Mouse (Mus musculus) heart, embryonic 13.5 days (tissue): Measurements from ENCODE around the gene Tom1l1. TPM values are rescaled to one million over a fixed set of nuclear protein-coding genes. Genes with fewer than 3 reads are reported as not detected.

Experiments
- ATAC-seq: fragments of 200-750 bp; cut with Nextera tagmentation; 2 replicates; pipeline ENCODE4 v1.8.0; 2017; ENCODE audit warnings: moderate TSS enrichment; ENCODE audit not compliant: insufficient number of reproducible peaks, low FRiP score, low TSS enrichment; ENCODE audit errors: extremely low read depth
- H3K27ac ChIP-seq: fragments of 300-500 bp; sonication (generic); replicated peaks from 2 replicates; pipeline ENCODE4 v1.5.1; 2015; ENCODE audit warnings: moderate library complexity, mild to moderate bottlenecking, inconsistent platforms
- H3K27me3 ChIP-seq: fragments of 300-500 bp; sonication (generic); replicated peaks from 2 replicates; pipeline ENCODE4 v1.6.1; 2015; ENCODE audit warnings: mild to moderate bottlenecking, inconsistent platforms
- H3K36me3 ChIP-seq: fragments of 300-500 bp; sonication (generic); 2 replicates; pipeline ENCODE4 v1.6.1; 2015; ENCODE audit warnings: mild to moderate bottlenecking, inconsistent platforms
- H3K4me1 ChIP-seq: fragments of 300-500 bp; sonication (generic); 2 replicates; pipeline ENCODE4 v1.6.1; 2015; ENCODE audit warnings: inconsistent platforms
- H3K4me2 ChIP-seq: fragments of 300-500 bp; sonication (generic); 2 replicates; pipeline ENCODE4 v1.6.1; 2015; ENCODE audit warnings: inconsistent platforms, mild to moderate bottlenecking, moderate library complexity
- H3K4me3 ChIP-seq: fragments of 300-500 bp; sonication (generic); 2 replicates; pipeline ENCODE4 v1.5.1; 2015; ENCODE audit warnings: moderate library complexity, mild to moderate bottlenecking, inconsistent platforms
- H3K9ac ChIP-seq: fragments of 300-500 bp; sonication (generic); 2 replicates; pipeline ENCODE4 v1.6.1; 2015; ENCODE audit warnings: inconsistent platforms, mild to moderate bottlenecking, moderate library complexity
- H3K9me3 ChIP-seq: fragments of 300-500 bp; sonication (generic); 2 replicates; pipeline ENCODE4 v1.6.1; 2016; ENCODE audit warnings: inconsistent platforms
- WGBS: fragments of 180-500 bp; shearing (Covaris S2); methylation state at CpG from one replicate; pipeline ENCODE4 v1.1.7; 2015; ENCODE audit warnings: mixed read lengths; 5-methylcytosine and 5-hydroxymethylcytosine counted together
- polyA plus RNA-seq: library from polyadenylated mRNA; unstranded; fragments of >200 nt; fragmentation: Nextera tagmentation; extraction: Ambion mirVana; gene quantifications from 2 replicates; pipeline ENCODE4 v1.2.1, GENCODE M21; 2015

The Tom1l1 gene
- polyA plus RNA-seq, 1 experiment from 2014 or later: 29.3 TPM

DNA sequence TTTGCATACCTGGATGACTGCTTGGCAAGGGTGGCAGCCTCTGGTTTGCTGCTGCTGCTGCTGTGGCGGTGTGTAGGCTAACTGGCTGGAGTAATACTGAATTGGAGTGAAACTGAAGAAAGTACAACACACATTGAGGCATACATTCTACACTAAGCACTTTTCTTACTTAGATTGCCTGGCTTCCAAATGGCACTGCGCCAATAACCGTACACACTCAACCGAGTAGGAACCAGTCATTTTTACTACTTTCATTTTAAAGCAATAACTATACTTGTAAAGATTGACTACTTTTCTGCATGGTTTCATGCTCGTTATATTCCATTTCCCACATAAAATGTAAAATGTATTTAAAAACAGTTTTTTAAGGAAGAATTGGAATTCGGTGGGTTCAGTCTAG, 38.4 kb downstream of the Tom1l1 start:
- ATAC-seq: no peak
- Histone ChIP-seq H3K27me3 (no peaks in the 10 kb centered on the region), H3K27ac (no peak overlapping the region), H3K36me3 (peaks cover 90% of the 10 kb centered on the region), H3K4me2 (no peak overlapping the region), H3K9me3 (no peaks in the 10 kb centered on the region), H3K4me3 (no peak overlapping the region), H3K4me1 (peaks cover 9% of the 10 kb centered on the region; the same call in 1 of the 2 replicates), H3K9ac (no peak overlapping the region)
- WGBS: 85% methylated on average over 6 of the region's 6 CpGs

DNA sequence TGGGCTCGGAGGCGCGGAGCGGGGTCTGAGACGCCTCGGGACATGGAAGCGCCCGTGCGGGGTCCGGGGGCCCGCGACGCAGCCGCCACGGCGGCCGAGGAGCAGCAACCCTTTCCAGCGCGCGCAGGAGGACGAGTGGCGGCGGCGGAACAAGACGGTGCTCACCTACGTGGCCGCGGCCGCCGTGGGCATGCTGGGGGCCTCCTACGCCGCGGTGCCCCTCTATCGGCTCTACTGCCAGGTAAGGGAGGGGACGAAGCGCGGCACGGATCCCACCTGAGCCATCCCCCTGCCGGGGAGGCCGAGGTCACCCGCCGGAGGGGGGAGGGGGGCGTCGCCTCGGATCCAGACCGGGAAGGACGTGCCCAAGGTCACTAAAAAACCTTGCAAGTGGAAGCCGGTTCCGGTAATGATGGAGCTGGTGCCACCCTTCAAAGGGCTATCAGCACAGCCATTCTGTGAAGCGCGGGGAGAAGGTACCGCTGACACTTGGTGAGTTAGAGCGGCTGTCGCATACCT, 49.8 kb downstream of the Tom1l1 start:
- H3K4me2 ChIP-seq: peak overlapping the region; percentile 83
- under 1% methylated on average over 54 of the region's 54 CpGs for WGBS
- H3K4me1 ChIP-seq: peaks cover 29% of the 10 kb centered on the region
- peaks cover 26% of the 10 kb centered on the region for H3K36me3 ChIP-seq
- H3K9ac ChIP-seq: peak overlapping the region; percentile 93
- no peaks in the 10 kb centered on the region for H3K27me3 ChIP-seq
- ATAC-seq: peak; percentile 37; the same call in 1 of the 2 replicates
- peak overlapping the region; percentile 95 for H3K27ac ChIP-seq
- no peaks in the 10 kb centered on the region for H3K9me3 ChIP-seq
- peak overlapping the region; percentile 97 for H3K4me3 ChIP-seq

DNA sequence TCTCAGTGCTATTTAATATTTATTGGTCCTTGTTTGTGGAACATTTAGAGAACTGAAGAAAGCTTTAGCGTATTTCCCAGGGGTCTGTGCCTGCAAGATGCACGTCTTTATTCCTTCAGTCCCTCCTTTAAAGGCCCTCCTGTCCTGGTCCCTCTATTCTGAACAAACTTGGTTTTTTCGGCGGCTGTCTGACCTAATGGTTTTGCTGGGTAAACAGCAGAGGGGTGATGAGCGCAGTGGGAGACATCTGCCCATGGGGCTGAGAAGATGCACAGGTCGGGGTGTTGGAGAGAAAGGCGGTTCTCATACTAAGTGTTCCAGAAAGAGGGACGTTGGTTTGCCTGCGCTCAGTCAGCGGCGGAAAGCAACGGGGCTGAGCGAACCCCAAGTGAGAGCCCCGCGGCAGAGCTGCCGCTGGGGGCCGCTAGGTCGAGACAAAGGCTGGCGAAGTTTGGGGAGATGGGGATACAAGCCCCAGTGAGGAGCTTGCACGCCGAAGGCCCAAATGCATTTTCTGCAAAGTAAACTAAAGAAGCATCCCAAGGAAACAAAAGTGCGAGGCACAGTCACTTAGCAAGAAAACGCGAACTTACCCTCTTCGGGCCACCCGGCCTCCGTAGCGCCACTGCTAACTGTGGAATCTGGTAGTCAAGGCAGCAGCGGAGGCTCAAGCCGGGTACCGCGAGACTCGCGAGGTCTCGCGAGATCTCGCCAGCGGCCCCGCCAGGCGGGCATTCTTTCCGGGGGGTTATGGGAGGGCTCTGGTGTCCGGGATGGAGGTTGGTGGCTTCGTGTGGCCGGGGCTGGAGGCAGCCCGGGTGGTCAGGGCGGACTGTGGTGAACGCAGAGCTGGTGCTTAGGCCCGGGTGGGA, 50.5 kb downstream of the Tom1l1 start, which contains the start of the genes Stxbp4 and Cox11:
Gene Stxbp4, minus strand, starts transcription at position 645 of the 872 bp plus-strand sequence.
Gene Cox11, plus strand, starts transcription at position 734 of the 872 bp plus-strand sequence.
- H3K4me1 ChIP-seq: peaks cover 32% of the 10 kb centered on the region
- peaks cover 22% of the 10 kb centered on the region for H3K36me3 ChIP-seq
- H3K9me3 ChIP-seq: no peaks in the 10 kb centered on the region
- no peaks in the 10 kb centered on the region for H3K27me3 ChIP-seq
- under 1% methylated on average over 48 of the region's 48 CpGs for WGBS
- H3K9ac ChIP-seq: peak within 1 kb of the TSS; percentile 93
- peak within 1 kb of the TSS; percentile 83 for H3K4me2 ChIP-seq
- peak; percentile 93 for ATAC-seq
- peak within 1 kb of the TSS; percentile 95 for H3K27ac ChIP-seq
- H3K4me3 ChIP-seq: peak within 1 kb of the TSS; percentile 97

DNA sequence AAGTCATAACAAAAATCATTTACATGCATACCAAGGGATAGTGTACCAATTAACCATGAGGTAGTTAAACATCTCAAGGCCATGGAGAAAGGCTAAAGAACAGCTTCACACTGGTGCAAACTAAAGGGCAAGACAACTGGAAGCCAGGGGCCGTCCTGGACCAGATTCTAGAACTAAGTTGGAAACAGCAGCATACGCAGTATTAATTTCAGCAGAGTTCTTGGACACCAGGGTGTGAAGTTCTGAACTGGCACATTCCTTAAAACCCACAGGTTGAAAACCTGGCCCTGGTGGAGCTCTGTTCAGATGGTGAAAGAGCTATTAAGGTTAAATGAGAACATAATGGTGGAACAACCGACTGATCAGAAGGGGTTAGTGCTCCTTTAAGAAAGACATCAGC, 53.5 kb downstream of the Tom1l1 start:
- 88% methylated on average over 3 of the region's 3 CpGs for WGBS
- H3K4me3 ChIP-seq: no peak overlapping the region

DNA sequence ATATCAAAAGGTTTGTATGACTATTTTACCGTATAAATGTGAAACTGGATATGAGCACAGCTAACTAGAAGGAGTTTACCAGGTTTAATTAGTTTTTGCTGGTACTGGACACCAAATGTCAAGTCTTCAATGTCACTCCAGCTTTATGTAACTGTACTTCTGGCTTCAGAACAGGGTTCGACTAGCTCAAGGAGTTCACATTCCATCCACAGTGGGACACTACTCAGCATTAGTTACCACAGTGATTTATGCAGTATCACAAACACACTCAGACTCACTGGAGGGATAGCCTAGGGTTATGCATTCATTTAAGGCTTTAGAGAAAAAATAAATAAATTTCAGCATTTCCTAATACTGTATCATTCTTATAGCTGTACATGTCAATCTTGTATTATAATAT, 55.7 kb downstream of the Tom1l1 start:
- WGBS: 66% methylated on average over 2 of the region's 2 CpGs
- Histone ChIP-seq H3K27me3 (no peaks in the 10 kb centered on the region), H3K27ac (no peak overlapping the region), H3K4me3 (no peak overlapping the region), H3K36me3 (peaks cover 7% of the 10 kb centered on the region; the same call in 1 of the 2 replicates), H3K9ac (no peak overlapping the region), H3K9me3 (no peaks in the 10 kb centered on the region), H3K4me2 (no peak overlapping the region), H3K4me1 (peaks cover 9% of the 10 kb centered on the region)
- no peak for ATAC-seq

More for the DNA sequence above, 53.5 kb downstream of the Tom1l1 start:
- no peaks in the 10 kb centered on the region for H3K9me3 ChIP-seq
- peaks cover 14% of the 10 kb centered on the region for H3K4me1 ChIP-seq
- H3K36me3 ChIP-seq: peaks cover 7% of the 10 kb centered on the region; the same call in 1 of the 2 replicates
- no peak overlapping the region for H3K9ac ChIP-seq
- no peak overlapping the region for H3K4me2 ChIP-seq
- no peak overlapping the region for H3K27ac ChIP-seq
- ATAC-seq: no peak
- no peaks in the 10 kb centered on the region for H3K27me3 ChIP-seq

DNA sequence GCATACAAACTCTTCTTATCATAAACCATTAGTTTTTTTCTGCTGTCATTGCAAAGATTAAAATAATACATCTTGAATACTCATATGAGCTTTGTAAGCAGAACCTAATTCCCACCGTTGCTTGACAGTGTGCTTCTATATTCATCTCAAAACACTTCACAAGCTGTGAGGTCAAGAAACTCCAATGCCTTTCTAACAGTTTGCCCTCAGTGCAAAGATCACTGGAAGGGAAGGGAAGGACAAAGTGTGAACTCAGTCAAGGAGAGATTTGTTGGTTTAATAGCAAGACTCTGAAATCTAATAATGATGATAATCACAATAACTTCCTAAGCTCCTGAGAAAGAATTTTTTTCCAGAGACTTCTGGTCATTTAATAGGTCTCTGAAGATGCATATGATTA, 60.4 kb downstream of the Tom1l1 start:
- Histone ChIP-seq H3K9me3 (no peaks in the 10 kb centered on the region), H3K9ac (no peak overlapping the region), H3K36me3 (peaks cover 7% of the 10 kb centered on the region; the same call in 1 of the 2 replicates), H3K4me2 (no peak overlapping the region), H3K4me3 (no peak overlapping the region), H3K4me1 (no peaks in the 10 kb centered on the region), H3K27me3 (no peaks in the 10 kb centered on the region), H3K27ac (no peak overlapping the region)
- ATAC-seq: no peak
- WGBS: 52% methylated on average over 1 of the region's 1 CpGs

DNA sequence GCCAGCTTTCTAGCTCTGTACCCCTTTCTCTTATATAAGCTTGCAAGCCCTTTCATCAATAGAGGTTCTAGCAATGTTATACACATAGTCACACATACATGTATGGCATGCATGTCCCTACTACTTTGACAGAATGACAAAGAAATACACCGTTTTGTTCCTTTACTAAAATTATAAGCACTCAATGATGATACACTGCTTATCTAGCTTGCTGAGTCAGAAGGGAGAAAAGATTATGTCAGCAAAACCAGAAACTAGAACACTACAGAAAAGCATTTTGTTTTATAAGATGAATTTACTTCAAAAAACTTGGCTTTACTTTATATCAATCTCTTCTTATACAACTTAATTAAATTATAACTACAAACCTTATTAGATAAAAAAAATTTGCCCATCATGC, 63.0 kb downstream of the Tom1l1 start:
- Histone ChIP-seq H3K4me2 (no peak overlapping the region), H3K4me3 (no peak overlapping the region), H3K27me3 (no peaks in the 10 kb centered on the region), H3K36me3 (peaks cover 8% of the 10 kb centered on the region; the same call in 1 of the 2 replicates), H3K9me3 (no peaks in the 10 kb centered on the region), H3K27ac (no peak overlapping the region), H3K4me1 (no peaks in the 10 kb centered on the region), H3K9ac (no peak overlapping the region)
- WGBS: 68% methylated on average over 1 of the region's 1 CpGs
- no peak for ATAC-seq

DNA sequence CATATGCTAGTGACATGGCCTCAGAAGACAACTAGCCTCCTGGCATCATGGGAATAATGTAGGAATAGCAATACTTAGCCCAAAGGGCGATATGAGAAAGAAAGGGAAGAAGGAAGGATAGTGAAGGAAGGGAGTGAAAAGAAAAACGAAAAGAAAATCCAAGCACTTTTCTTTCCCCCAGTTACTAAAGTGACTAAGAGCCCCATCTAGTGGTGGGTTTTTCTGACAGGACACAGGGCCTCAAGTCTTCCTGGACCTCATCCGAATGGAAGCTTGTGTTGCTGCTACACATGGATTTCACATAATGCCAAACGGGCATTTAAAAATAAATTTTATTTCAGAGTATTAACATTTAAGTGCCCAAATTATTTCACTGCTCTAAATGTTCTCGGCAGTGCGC, 64.7 kb downstream of the Tom1l1 start:
- ATAC-seq: no peak
- Histone ChIP-seq H3K27me3 (no peaks in the 10 kb centered on the region), H3K9ac (no peak overlapping the region), H3K9me3 (no peaks in the 10 kb centered on the region), H3K4me3 (no peak overlapping the region), H3K4me1 (no peaks in the 10 kb centered on the region), H3K27ac (no peak overlapping the region), H3K4me2 (no peak overlapping the region), H3K36me3 (peaks cover 12% of the 10 kb centered on the region)
- 46% methylated on average over 6 of the region's 6 CpGs for WGBS

DNA sequence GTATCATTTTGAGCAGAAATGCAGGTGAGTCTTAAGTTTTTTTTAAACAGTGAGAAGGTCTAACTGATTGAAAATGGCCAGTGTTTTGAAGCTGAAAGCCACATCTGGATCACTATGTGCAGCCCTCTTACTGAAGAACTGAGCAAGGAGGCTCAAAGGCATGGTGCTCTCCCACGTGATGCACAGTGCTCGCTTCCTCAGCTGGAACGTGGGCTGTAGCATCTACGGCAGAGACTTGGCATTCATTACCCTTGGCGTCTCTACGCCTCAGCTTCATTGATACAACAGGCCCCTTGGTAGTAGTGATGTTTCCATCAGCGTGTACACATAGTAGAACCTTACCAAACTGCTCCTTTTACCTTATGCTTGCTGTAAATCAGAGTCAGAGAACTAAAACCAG, 65.7 kb downstream of the Tom1l1 start:
- Histone ChIP-seq H3K9ac (no peak overlapping the region), H3K9me3 (no peaks in the 10 kb centered on the region), H3K36me3 (peaks cover 19% of the 10 kb centered on the region), H3K4me2 (no peak overlapping the region), H3K27me3 (no peaks in the 10 kb centered on the region), H3K4me1 (no peaks in the 10 kb centered on the region), H3K4me3 (no peak overlapping the region), H3K27ac (no peak overlapping the region)
- ATAC-seq: no peak
- 88% methylated on average over 7 of the region's 7 CpGs for whole genome bisulfite sequencing

DNA sequence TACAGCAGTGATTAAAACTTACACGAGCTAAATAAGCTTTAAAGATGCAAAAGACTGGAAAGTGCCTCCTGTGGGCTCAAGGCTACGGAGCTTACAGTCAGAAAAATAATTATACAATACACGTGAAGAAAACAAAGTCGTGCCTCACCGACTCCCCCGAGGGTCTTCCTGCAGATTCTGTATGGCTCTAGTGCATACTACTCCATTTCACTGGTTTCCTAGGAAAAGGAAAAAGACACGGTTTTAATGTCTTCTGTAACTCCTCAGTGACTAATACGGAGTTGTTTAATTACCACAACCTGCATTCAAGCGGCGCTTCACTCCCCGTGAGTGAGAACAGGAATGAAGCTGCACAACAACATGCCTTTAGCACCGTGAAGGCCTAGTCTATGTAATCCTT, 66.1 kb downstream of the Tom1l1 start:
- no peaks in the 10 kb centered on the region for H3K4me1 ChIP-seq
- H3K27me3 ChIP-seq: no peaks in the 10 kb centered on the region
- H3K27ac ChIP-seq: no peak overlapping the region
- peaks cover 19% of the 10 kb centered on the region for H3K36me3 ChIP-seq
- no peaks in the 10 kb centered on the region for H3K9me3 ChIP-seq
- WGBS: 86% methylated on average over 12 of the region's 12 CpGs
- H3K9ac ChIP-seq: no peak overlapping the region
- H3K4me3 ChIP-seq: no peak overlapping the region
- no peak for ATAC-seq
- no peak overlapping the region for H3K4me2 ChIP-seq

DNA sequence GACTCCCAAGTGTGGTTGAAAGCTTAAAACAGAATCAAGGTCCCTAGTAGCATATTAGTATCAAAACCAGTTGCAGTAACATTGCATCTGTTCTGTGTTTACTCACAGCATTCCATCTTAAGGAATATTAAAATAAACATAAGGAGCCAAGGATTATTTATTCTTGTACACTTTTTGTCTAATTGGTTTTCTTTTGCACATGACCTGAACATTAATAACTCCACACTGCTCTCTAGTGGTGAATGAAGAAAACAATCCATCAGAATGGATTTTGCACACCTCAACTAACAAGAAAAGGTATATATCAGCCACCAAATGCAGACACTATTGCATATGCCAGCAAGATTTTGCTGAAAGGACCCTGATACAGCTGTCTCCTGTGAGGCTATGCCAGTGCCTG, 71.7 kb downstream of the Tom1l1 start:
- Histone ChIP-seq H3K27ac (no peak overlapping the region), H3K9me3 (no peaks in the 10 kb centered on the region), H3K4me1 (peaks cover 5% of the 10 kb centered on the region), H3K36me3 (peaks cover 28% of the 10 kb centered on the region), H3K27me3 (no peaks in the 10 kb centered on the region), H3K4me2 (no peak overlapping the region), H3K9ac (no peak overlapping the region), H3K4me3 (no peak overlapping the region)
- no peak for ATAC-seq
